Mouse (Mus musculus) stomach, adult 2 months (tissue): ENCODE measurements around the gene Mettl25. TPM values are rescaled to one million over a fixed set of nuclear protein-coding genes. Genes with fewer than 3 reads are reported as not detected.

Source experiments
- polyA plus RNA-seq: library from polyadenylated mRNA; depleted of rRNA; stranded (reverse); fragments of >200 nt; gene quantifications from 2 replicates; pipeline ENCODE4 v1.2.3, GENCODE M21; 2012; rRNA removed

Mettl25 gene
- 2.2 and 2.4 TPM in 2 replicates for polyA plus RNA-seq

DNA sequence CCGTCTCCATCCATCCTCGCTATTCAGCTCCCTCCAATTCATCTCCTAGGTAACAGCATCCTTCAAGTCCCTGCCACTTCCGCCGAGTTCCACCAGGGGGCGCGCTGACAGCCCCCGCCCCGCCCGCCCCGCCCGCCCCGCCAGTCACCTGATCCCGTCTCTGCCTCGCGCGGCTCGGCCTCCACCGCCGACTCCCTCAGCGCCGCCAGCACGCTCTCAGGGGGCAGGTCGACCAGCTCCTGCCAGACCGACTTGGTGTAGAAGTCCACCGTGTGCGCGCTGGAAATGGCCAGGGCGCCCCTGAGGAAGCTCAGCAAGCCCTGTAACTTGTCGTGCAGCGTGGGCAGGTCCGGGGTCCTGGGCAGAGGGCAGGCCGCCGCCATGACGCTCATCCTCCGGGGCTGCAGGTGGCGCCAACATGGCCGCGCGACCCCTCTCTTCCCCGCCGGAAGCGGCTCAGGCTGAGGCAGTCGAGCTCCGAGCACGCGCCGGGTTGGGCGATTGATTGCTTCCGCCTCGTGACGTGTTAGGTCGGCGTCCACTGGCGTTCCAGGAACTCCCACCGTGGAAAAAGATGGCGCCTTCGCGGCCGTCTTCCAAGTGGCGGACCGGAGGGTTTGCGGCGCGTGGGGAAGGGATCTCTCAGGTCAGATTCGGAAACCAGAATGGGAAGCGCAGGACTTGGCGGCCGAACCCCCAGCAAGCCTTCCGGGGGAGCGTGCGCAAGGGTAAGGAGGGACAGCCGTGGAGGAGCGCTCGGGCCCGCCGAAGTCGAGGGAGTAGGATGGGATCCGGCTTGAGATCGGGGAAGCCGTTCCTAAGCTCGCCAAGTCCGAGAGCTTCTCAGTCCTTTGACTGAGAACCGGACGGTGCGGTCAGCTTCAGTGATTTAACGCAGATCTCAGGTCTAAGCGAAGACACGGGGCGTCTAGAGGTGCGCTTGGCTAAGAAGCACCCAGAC, at the start of gene Mettl25, which contains the start of gene Ccdc59:
Gene Mettl25, minus strand, starts transcription at position 453 of the 961 bp plus-strand sequence.
Gene Ccdc59, plus strand, starts transcription at position 140 of the 961 bp plus-strand sequence.

Other genes with a start within 250 kb of the Mettl25 start
- 1.2 and 1.8 TPM in 2 replicates for gene Ccdc59, start 313 bp downstream of the Mettl25 start, polyA plus RNA-seq